21 mouse cellular contexts compared by ENCODE assay signal in genomic region chr7:128678546-128678945, GRCm38 (mm10).
A peak's percentile ranks its signal among the peaks of the same experiment; 100 is the strongest.
DNase-seq lines count a peak whose midpoint lies in the region; ATAC-seq and TF ChIP-seq lines count a peak whose summit lies in the region.
"Had no signal": no experiment of that assay in that cellular context is flagged by ENCODE, and none has a peak within 500 bp of the region (broad histone marks: within the 10 kb centered on the region; RNA-seq: fewer than 3 reads in every experiment).

No protein-coding gene starts in this region.

- H3K9ac ChIP-seq in kidney, embryonic 16.5 days (replicated peaks; ENCODE audit: low read length): no peak overlapping the region

- no peak for TF ChIP-seq CTCF in kidney, adult 2 months (conservative IDR thresholded peaks at IDR 0.05; ENCODE audit: insufficient read depth, insufficient read length, low read depth, low read length)

- no peak for ATAC-seq in kidney, embryonic 16.5 days (ENCODE audit: low FRiP score, low TSS enrichment)
- ATAC-seq: activated CD4-positive, CD25-positive, alpha-beta regulatory T cell, adult 4 months; CD4-positive, CD25-positive, alpha-beta regulatory T cell, adult 4 months; Patski had no signal

- WGBS in kidney, adult 2 months: 59% methylated on average over 3 of the region's 3 CpGs
- WGBS in kidney, embryonic 16.5 days: 74% methylated on average over 3 of the region's 3 CpGs

- no peak overlapping the region for H3K4me3 ChIP-seq in kidney, adult 2 months (ENCODE audit: insufficient read depth, low read depth, low read length)
- H3K4me3 ChIP-seq in kidney, embryonic 16.5 days (ENCODE audit: low read length): no peak overlapping the region

- TF ChIP-seq POLR2A in kidney, adult 2 months (IDR thresholded peaks at IDR 0.05; ENCODE audit: low read depth, low read length): no peak

- H3K27me3 ChIP-seq in kidney, adult 2 months (replicated peaks; ENCODE audit: control insufficient read depth, insufficient read depth, low read length): no peaks in the 10 kb centered on the region
- H3K27me3 ChIP-seq in kidney, embryonic 16.5 days (ENCODE audit: insufficient read depth, low read length): no peaks in the 10 kb centered on the region
- H3K27me3 ChIP-seq: CH12.LX, Patski had no signal

- no peaks in the 10 kb centered on the region; the same call in none of the 2 replicates for H3K36me3 ChIP-seq in kidney, adult 2 months (ENCODE audit: control insufficient read depth, insufficient read depth, low read length)
- peaks cover 22% of the 10 kb centered on the region for H3K36me3 ChIP-seq in kidney, embryonic 16.5 days (ENCODE audit: insufficient read depth, low read length)

- H3K27ac ChIP-seq in kidney, adult 2 months (ENCODE audit: insufficient read depth, low read depth, low read length): no peak overlapping the region
- H3K27ac ChIP-seq in kidney, embryonic 16.5 days (ENCODE audit: low read length): no peak overlapping the region

- H3K9me3 ChIP-seq in kidney, embryonic 16.5 days (ENCODE audit: low read length): no peaks in the 10 kb centered on the region

- no peaks in the 10 kb centered on the region for H3K4me1 ChIP-seq in kidney, adult 2 months (ENCODE audit: control insufficient read depth, insufficient read depth, low read length)
- H3K4me1 ChIP-seq in kidney, embryonic 16.5 days (ENCODE audit: insufficient read depth, low read length): no peaks in the 10 kb centered on the region

- peak; percentile 29 for DNase-seq in kidney, adult 2 months
- peak; percentile 44 for DNase-seq in kidney, adult 9 months
- DNase-seq in kidney, postnatal 14 days: no peak
- peak; percentile 68 for DNase-seq in A20 (ENCODE audit: low read depth, low spot score)
- no peak for DNase-seq in lung, postnatal 10 days
- DNase-seq: adrenal gland, adult 2 months; adrenal gland, adult 8-10 months; adrenal gland, postnatal 10 days; adrenal gland, postnatal 14 days; adrenal gland, postnatal 25 days; adrenal gland, postnatal 36 days; B cell, adult 2 months; cerebellum, adult 11 months; cerebellum, adult 11-12 months; cerebellum, adult 18-20 months; cerebellum, adult 2 months had no signal

- H3K4me2 ChIP-seq in kidney, embryonic 16.5 days (replicated peaks; ENCODE audit: low read depth, low read length): no peak overlapping the region

Comparison
In these comparisons a context has a peak if more than half of its experiments do, and no peak if none do; other contexts are left out.
1. DNase-seq: peak in kidney, adult 2 months (single experiment), kidney, adult 9 months (single experiment) and A20 (single experiment); none in kidney, postnatal 14 days (single experiment) and lung, postnatal 10 days (single experiment).